Mouse (Mus musculus): ENCODE measurements at regions not wholly inside any gene's neighbourhood (a gene's known extent, or its start where the extent isn't known, plus 50 kb on each side); places are given as distances from the start of the nearest gene placed in this dataset.

DNA sequence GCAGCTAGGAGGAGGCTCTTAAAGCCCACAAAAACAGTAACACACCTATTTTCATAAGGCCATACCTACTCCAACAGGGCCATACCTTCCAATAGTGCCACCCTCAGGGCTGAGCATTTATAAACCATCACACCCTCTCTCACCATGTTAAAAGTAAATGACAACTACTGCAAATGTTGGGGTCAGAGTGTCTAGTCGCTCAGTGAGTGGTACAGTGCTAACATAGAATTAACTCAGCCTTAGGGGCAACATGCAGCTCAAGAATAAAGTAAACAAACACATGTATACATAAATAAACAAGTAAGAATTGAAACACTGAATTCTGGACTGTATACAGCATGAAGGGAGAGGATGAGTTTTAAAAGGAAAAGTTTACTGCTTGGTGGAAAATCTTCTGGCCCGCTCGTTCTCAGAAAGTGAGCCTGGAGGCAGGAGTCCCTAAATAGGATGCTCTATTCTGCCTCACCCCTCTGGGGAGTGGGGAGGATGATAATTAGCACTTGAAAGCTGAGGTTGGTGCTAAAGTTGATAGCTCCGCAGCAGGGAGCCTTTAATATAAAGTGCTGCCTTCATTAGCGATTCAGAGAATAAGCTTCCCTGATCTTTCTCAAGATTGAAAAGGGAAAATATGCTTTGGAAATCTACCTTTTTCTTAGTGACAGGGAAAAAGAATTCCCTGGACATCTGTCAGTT lies 1508.4 kb upstream of the Got2 start:
- peak; percentile 86 for ATAC-seq (ENCODE audit: low FRiP score, low read depth)
- no peak overlapping the region for H3K4me3 ChIP-seq
- H3K4me1 ChIP-seq: peaks cover 16% of the 10 kb centered on the region
- H3K9ac ChIP-seq (replicated peaks): no peak overlapping the region
- WGBS: 15% methylated on average over 5 of the region's 5 CpGs
- H3K36me3 ChIP-seq: no peaks in the 10 kb centered on the region
- H3K27me3 ChIP-seq: no peaks in the 10 kb centered on the region
- H3K4me2 ChIP-seq (replicated peaks): no peak overlapping the region
- H3K9me3 ChIP-seq: no peaks in the 10 kb centered on the region
- H3K27ac ChIP-seq (replicated peaks): no peak overlapping the region

DNA sequence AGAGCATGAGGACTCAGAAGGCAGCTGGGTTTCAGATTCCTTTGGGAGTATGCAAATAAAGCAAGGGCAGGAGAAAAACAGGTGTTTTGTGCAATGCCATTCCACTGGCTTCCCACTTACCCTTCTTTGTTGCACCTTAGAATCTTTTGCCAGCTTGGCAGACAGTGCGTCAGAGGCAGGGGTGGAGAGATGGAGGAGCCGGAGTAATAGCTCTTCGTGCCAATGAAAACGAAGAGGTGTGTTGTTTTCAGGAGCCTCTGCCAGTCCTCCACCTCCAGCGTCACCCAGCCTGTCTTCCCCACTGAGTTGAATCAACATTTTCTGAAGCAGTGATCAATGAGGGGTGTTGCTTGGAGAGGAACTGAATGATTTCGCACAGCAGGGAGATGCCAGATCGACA lies 1501.3 kb upstream of the Got2 start:
- Histone ChIP-seq H3K4me1 (peaks cover 4% of the 10 kb centered on the region; the same call in 1 of the 2 replicates), H3K9ac (replicated peaks) (no peak overlapping the region), H3K4me2 (replicated peaks) (no peak overlapping the region), H3K9me3 (no peaks in the 10 kb centered on the region), H3K4me3 (no peak overlapping the region), H3K27me3 (no peaks in the 10 kb centered on the region), H3K36me3 (no peaks in the 10 kb centered on the region), H3K27ac (replicated peaks) (no peak overlapping the region)
- WGBS: 14% methylated on average over 7 of the region's 7 CpGs
- ATAC-seq (ENCODE audit: low FRiP score, low read depth): no peak

- 15% methylated on average over 2 of the region's 2 CpGs for WGBS
- Histone ChIP-seq H3K4me3 (no peak overlapping the region), H3K27me3 (no peaks in the 10 kb centered on the region), H3K4me2 (replicated peaks) (no peak overlapping the region), H3K9me3 (no peaks in the 10 kb centered on the region), H3K9ac (replicated peaks) (no peak overlapping the region), H3K4me1 (peaks cover 4% of the 10 kb centered on the region; the same call in 1 of the 2 replicates), H3K27ac (replicated peaks) (no peak overlapping the region), H3K36me3 (no peaks in the 10 kb centered on the region)
- ATAC-seq (ENCODE audit: low FRiP score, low read depth): no peak
These were observed 1500.8 kb upstream of the Got2 start for GRCm38 (mm10) chr8:97389149-97389548.

- H3K4me1 ChIP-seq: no peaks in the 10 kb centered on the region
- no peak overlapping the region for H3K4me3 ChIP-seq
- H3K36me3 ChIP-seq: no peaks in the 10 kb centered on the region
- H3K9ac ChIP-seq (replicated peaks): no peak overlapping the region
- H3K4me2 ChIP-seq (replicated peaks): no peak overlapping the region
- whole genome bisulfite sequencing: 85% methylated on average over 3 of the region's 3 CpGs
- H3K9me3 ChIP-seq: no peaks in the 10 kb centered on the region
- ATAC-seq (ENCODE audit: low FRiP score, low read depth): no peak
- no peak overlapping the region for H3K27ac ChIP-seq (replicated peaks)
- no peaks in the 10 kb centered on the region for H3K27me3 ChIP-seq
These were observed 1486.8 kb upstream of the Got2 start for GRCm38 (mm10) chr8:97374911-97375771.

DNA sequence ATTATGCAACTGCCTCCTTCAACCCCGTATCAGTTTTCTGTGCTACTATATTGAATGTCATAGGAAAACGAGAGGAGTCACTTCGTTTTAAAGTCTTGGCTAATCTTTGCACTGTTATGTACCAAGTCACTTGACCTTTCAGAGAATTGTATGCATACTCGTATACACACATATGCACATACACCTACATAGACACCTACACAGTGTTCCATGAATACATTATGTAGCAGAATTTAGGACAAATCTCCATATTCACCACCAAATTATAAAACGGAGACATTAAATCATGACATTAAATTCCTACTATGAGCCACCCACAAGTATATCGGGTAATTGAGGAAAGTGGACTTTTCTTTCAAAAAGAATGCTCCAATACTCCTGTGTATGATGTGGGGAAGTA lies 1458.3 kb upstream of the Got2 start:
- Histone ChIP-seq H3K27ac (replicated peaks) (no peak overlapping the region), H3K9me3 (no peaks in the 10 kb centered on the region), H3K9ac (replicated peaks) (no peak overlapping the region), H3K4me2 (replicated peaks) (no peak overlapping the region), H3K36me3 (no peaks in the 10 kb centered on the region), H3K27me3 (no peaks in the 10 kb centered on the region), H3K4me1 (no peaks in the 10 kb centered on the region), H3K4me3 (no peak overlapping the region)
- no peak for ATAC-seq (ENCODE audit: low FRiP score, low read depth)
- WGBS: 91% methylated on average over 6 of the region's 6 CpGs

DNA sequence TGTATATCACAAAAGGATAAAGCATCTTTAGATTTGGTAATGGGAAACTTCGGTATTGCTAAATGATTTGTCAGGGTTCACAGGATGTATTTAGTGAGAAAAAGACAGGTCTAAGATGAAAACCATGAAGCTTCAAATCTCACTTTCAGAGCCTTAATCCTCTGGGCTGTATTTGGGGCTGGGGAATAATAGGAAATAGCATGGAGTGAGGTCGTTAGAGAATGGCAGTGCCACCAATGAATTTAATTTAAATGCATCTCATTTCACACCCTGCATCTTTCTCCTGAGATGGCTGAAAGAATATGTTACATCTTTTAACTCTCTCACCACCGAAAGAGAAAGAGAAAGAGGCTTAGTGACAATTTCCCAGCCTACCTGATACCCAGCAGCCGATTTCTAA lies 1427.2 kb upstream of the Got2 start:
- Histone ChIP-seq H3K4me3 (no peak overlapping the region), H3K27me3 (no peaks in the 10 kb centered on the region), H3K4me1 (no peaks in the 10 kb centered on the region), H3K4me2 (replicated peaks) (no peak overlapping the region), H3K27ac (replicated peaks) (no peak overlapping the region), H3K9me3 (no peaks in the 10 kb centered on the region), H3K9ac (replicated peaks) (no peak overlapping the region), H3K36me3 (no peaks in the 10 kb centered on the region)
- peak; percentile 73 for ATAC-seq (ENCODE audit: low FRiP score, low read depth)
- WGBS: 27% methylated on average over 4 of the region's 4 CpGs

- 83% methylated on average over 7 of the region's 7 CpGs for WGBS
- ATAC-seq (ENCODE audit: low FRiP score, low read depth): no peak
- no peaks in the 10 kb centered on the region for H3K9me3 ChIP-seq
- no peak overlapping the region for H3K4me2 ChIP-seq (replicated peaks)
- no peak overlapping the region for H3K4me3 ChIP-seq
- H3K27ac ChIP-seq (replicated peaks): no peak overlapping the region
- no peaks in the 10 kb centered on the region for H3K36me3 ChIP-seq
- no peaks in the 10 kb centered on the region for H3K27me3 ChIP-seq
- no peak overlapping the region for H3K9ac ChIP-seq (replicated peaks)
- H3K4me1 ChIP-seq: no peaks in the 10 kb centered on the region
These were observed 1420.0 kb upstream of the Got2 start for GRCm38 (mm10) chr8:97308304-97308703.

GRCm38 (mm10) chr8:97270582-97270981 lies 1382.2 kb upstream of the Got2 start:
- 12% methylated on average over 3 of the region's 3 CpGs for WGBS

DNA sequence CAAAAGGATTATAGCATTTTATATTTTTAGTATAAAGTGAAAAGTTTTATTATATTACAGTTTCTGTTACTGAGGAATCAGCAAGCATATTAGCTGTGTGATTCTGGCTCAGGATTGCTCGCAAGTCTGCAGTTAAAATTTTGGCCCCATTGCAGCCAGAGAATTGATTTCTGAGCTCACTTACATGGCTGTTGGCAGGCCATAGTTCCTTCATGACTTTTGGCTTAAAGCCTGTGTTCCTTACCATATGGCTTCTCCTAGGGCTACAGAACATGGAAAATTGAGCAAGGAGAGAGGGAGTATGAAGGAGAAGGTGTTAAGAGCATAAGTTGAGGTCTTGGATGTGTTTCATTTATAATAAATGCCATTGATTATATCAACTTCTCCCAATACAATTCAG lies 1372.6 kb upstream of the Got2 start:
- Histone ChIP-seq H3K4me3 (no peak overlapping the region), H3K9ac (replicated peaks) (no peak overlapping the region), H3K27ac (replicated peaks) (no peak overlapping the region), H3K9me3 (no peaks in the 10 kb centered on the region), H3K4me2 (replicated peaks) (no peak overlapping the region), H3K27me3 (no peaks in the 10 kb centered on the region), H3K4me1 (no peaks in the 10 kb centered on the region), H3K36me3 (no peaks in the 10 kb centered on the region)
- WGBS: 100% methylated on average over 1 of the region's 1 CpGs
- no peak for ATAC-seq (ENCODE audit: low FRiP score, low read depth)

More at GRCm38 (mm10) chr8:97270582-97270981, 1382.2 kb upstream of the Got2 start:
- no peak overlapping the region for H3K9ac ChIP-seq (replicated peaks)
- H3K4me3 ChIP-seq: no peak overlapping the region
- H3K36me3 ChIP-seq: no peaks in the 10 kb centered on the region
- peaks cover 2% of the 10 kb centered on the region; the same call in 1 of the 2 replicates for H3K4me1 ChIP-seq
- ATAC-seq (ENCODE audit: low FRiP score, low read depth): no peak
- H3K27me3 ChIP-seq: no peaks in the 10 kb centered on the region
- no peak overlapping the region for H3K27ac ChIP-seq (replicated peaks)
- H3K4me2 ChIP-seq (replicated peaks): no peak overlapping the region
- H3K9me3 ChIP-seq: no peaks in the 10 kb centered on the region

GRCm38 (mm10) chr8:97254169-97254568 lies 1365.8 kb upstream of the Got2 start:
- Histone ChIP-seq H3K36me3 (no peaks in the 10 kb centered on the region), H3K9me3 (no peaks in the 10 kb centered on the region), H3K4me1 (no peaks in the 10 kb centered on the region), H3K9ac (replicated peaks) (no peak overlapping the region), H3K27ac (replicated peaks) (no peak overlapping the region), H3K4me3 (no peak overlapping the region), H3K27me3 (no peaks in the 10 kb centered on the region), H3K4me2 (replicated peaks) (no peak overlapping the region)
- ATAC-seq (ENCODE audit: low FRiP score, low read depth): 0 out of 2 replicates have a peak, but pooled peaks have one; percentile 41

DNA sequence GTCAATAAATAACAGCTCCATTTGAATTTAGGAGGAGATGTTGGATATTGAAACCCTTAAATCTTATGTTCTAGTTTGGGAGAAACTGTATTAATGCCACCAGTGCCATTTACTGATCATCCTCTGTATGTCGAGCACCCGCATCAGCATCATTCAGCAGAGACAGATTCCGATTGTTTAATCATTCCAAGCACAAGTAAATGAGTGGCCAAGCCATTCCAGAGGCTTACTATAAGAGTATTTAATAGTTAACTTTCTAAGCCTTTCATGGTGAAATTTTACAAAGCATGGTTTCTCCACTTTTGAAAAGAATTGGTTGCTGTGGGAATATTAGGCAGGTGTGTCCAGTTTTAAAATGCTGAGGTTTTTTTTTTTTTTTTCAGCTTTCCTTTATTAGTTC lies 1363.9 kb upstream of the Got2 start:
- Histone ChIP-seq H3K4me1 (no peaks in the 10 kb centered on the region), H3K4me3 (no peak overlapping the region), H3K9me3 (no peaks in the 10 kb centered on the region), H3K9ac (replicated peaks) (no peak overlapping the region), H3K36me3 (no peaks in the 10 kb centered on the region), H3K27ac (replicated peaks) (no peak overlapping the region), H3K27me3 (no peaks in the 10 kb centered on the region), H3K4me2 (replicated peaks) (no peak overlapping the region)
- WGBS: 90% methylated on average over 3 of the region's 3 CpGs
- no peak for ATAC-seq (ENCODE audit: low FRiP score, low read depth)

- ATAC-seq (ENCODE audit: low FRiP score, low read depth): no peak
- no peaks in the 10 kb centered on the region for H3K9me3 ChIP-seq
- H3K9ac ChIP-seq (replicated peaks): no peak overlapping the region
- no peaks in the 10 kb centered on the region for H3K4me1 ChIP-seq
- no peak overlapping the region for H3K27ac ChIP-seq (replicated peaks)
- no peak overlapping the region for H3K4me3 ChIP-seq
- 89% methylated on average over 5 of the region's 5 CpGs for WGBS
- no peaks in the 10 kb centered on the region for H3K27me3 ChIP-seq
- no peaks in the 10 kb centered on the region for H3K36me3 ChIP-seq
- no peak overlapping the region for H3K4me2 ChIP-seq (replicated peaks)
These were observed 1363.1 kb upstream of the Got2 start for GRCm38 (mm10) chr8:97251458-97251865.

Measured in midbrain, embryonic 12.5 days (tissue).